Mouse (Mus musculus): ENCODE results near the gene Acbd4. TPM values are rescaled to one million over a fixed set of nuclear protein-coding genes. Genes with fewer than 3 reads are reported as not detected.

Gene Acbd4
- total RNA-seq, 2 experiments from 2014 or later: 36.1 to 38.9 TPM

- peak; percentile 58 for DNase-seq (ENCODE audit: low spot score)
Measured at GRCm38 (mm10) chr11:103141101-103141943, 39.8 kb downstream of the Acbd4 start.

GRCm38 (mm10) chr11:103141944-103142255 lies 40.4 kb downstream of the Acbd4 start:
- DNase-seq (ENCODE audit: low spot score): no peak

- no peak for DNase-seq (ENCODE audit: low spot score)
Measured at GRCm38 (mm10) chr11:103142441-103143182, 41.1 kb downstream of the Acbd4 start.

GRCm38 (mm10) chr11:103144309-103145285 lies 43.1 kb downstream of the Acbd4 start:
- no peak for DNase-seq (ENCODE audit: low spot score)

- no peak for DNase-seq (ENCODE audit: low spot score)
Measured at GRCm38 (mm10) chr11:103146386-103146785, 44.9 kb downstream of the Acbd4 start.

- no peak for DNase-seq (ENCODE audit: low spot score)
Measured at GRCm38 (mm10) chr11:103147766-103148165, 46.3 kb downstream of the Acbd4 start.

- DNase-seq (ENCODE audit: low spot score): no peak
Measured at GRCm38 (mm10) chr11:103149771-103150170, 48.3 kb downstream of the Acbd4 start.

- peak; percentile 97 for DNase-seq (ENCODE audit: low spot score)
Measured at GRCm38 (mm10) chr11:103158621-103159478, 57.4 kb downstream of the Acbd4 start.

- no peak for DNase-seq (ENCODE audit: low spot score)
Measured at GRCm38 (mm10) chr11:103160738-103161137, 59.3 kb downstream of the Acbd4 start.

GRCm38 (mm10) chr11:103161449-103161848 lies 60.0 kb downstream of the Acbd4 start:
- DNase-seq (ENCODE audit: low spot score): no peak

Other genes with a start within 250 kb of the Acbd4 start
- gene Eftud2, start 220.7 kb upstream of the Acbd4 start, total RNA-seq (2021): 10 to 100 TPM; 24.5 to 24.7 TPM
- not detected for gene Ccdc103, start 220.5 kb upstream of the Acbd4 start, total RNA-seq (2021)
- not detected for gene Fam187a, start 216.5 kb upstream of the Acbd4 start, total RNA-seq (2021)
- not detected for gene Gfap, start 200.8 kb upstream of the Acbd4 start, total RNA-seq (2021)
- gene Kif18b, start 176.6 kb upstream of the Acbd4 start, total RNA-seq (2021): not detected
- gene C1ql1, start 155.0 kb upstream of the Acbd4 start, total RNA-seq (2021): not detected
- gene Nmt1, start 73.5 kb upstream of the Acbd4 start, total RNA-seq (2021): 10 to 100 TPM; 48.5 to 48.7 TPM
- 10 to 100 TPM; 15.2 to 20.3 TPM for gene Dcakd, start 73.3 kb upstream of the Acbd4 start, total RNA-seq (2021)
- 1 to 10 TPM; 6.9 to 9.4 TPM for gene Plcd3, start within 50 bp of the Acbd4 start, total RNA-seq (2021)
- gene Hexim1, start 14.5 kb downstream of the Acbd4 start, total RNA-seq (2021): 10 to 100 TPM; 23.3 to 23.6 TPM
- 1 to 10 TPM; 3.3 to 4.4 TPM for gene Hexim2, start 30.7 kb downstream of the Acbd4 start, total RNA-seq (2021)
- 1 to 10 TPM; 5.1 to 8.1 TPM for gene Fmnl1, start 69.4 kb downstream of the Acbd4 start, total RNA-seq (2021)
- gene 1700023F06Rik, start 106.9 kb downstream of the Acbd4 start, total RNA-seq (2021): not detected
- gene Spata32, start 116.8 kb downstream of the Acbd4 start, total RNA-seq (2021): not detected
- 1 to 10 TPM; 3.2 to 4.0 TPM for gene Map3k14, start 165.8 kb downstream of the Acbd4 start, total RNA-seq (2021)

Measured in gastrocnemius, adult 18-20 months (tissue).